Mouse (Mus musculus): Measurements from ENCODE around the gene Tex9. TPM values are rescaled to one million over a fixed set of nuclear protein-coding genes. Genes with fewer than 3 reads are reported as not detected.

The Tex9 gene
- polyA plus RNA-seq, 1 experiment from 2014 or later, result 38.6 TPM

DNA sequence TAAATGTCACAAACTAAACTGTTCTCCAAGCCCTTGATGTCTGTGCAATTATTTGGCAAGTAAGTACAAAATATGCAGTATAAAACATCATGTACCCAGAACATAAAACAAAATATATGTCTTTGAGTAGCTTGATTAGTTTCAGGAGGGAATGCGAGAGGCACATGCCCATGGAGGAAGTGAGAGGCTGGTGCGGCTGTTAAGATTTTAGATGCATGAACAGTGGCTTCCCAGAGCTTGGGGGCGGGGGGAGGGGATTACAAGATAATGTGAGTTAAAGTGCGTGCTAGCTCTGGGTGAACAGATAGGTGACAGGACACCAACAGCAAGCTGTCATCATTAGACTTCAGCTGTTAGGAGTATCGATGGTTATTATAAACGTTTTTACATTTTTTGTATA lies 40.9 kb downstream of the Tex9 start:
- Histone ChIP-seq H3K36me3 (peaks cover 24% of the 10 kb centered on the region; the same call in 1 of the 2 replicates), H3K27me3 (no peaks in the 10 kb centered on the region), H3K27ac (replicated peaks) (no peak overlapping the region), H3K9me3 (no peaks in the 10 kb centered on the region), H3K4me2 (no peak overlapping the region), H3K4me1 (replicated peaks) (no peaks in the 10 kb centered on the region), H3K4me3 (no peak overlapping the region), H3K9ac (no peak overlapping the region)
- 87% methylated on average over 6 of the region's 6 CpGs for WGBS
- ATAC-seq (ENCODE audit: low read depth), result no peak

DNA sequence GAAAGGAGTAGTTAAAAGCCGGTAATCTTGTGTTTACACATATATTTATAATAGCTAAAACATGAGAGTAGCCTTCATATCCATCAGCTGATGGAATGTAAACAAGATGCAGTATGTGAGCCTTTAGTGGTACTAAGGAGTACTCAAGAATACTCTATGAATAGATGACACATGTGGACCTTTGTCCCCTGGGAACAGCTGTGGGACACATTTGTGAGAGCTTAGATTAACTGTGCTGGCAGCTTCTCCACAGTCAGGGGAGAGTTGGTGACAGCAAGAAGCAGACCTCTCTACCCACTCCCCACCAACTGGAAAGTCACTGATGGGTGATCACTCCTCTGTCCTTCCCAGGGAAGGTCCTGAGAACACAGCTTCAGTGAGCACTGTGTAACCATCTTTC lies 41.6 kb downstream of the Tex9 start:
- H3K9me3 ChIP-seq, result no peaks in the 10 kb centered on the region
- no peaks in the 10 kb centered on the region for H3K4me1 ChIP-seq (replicated peaks)
- H3K27me3 ChIP-seq, result no peaks in the 10 kb centered on the region
- no peak overlapping the region for H3K4me2 ChIP-seq
- H3K9ac ChIP-seq, result no peak overlapping the region
- H3K27ac ChIP-seq (replicated peaks), result no peak overlapping the region
- ATAC-seq (ENCODE audit: low read depth), result no peak
- H3K4me3 ChIP-seq, result no peak overlapping the region
- 97% methylated on average over 1 of the region's 1 CpGs for WGBS
- peaks cover 24% of the 10 kb centered on the region; the same call in 1 of the 2 replicates for H3K36me3 ChIP-seq

DNA sequence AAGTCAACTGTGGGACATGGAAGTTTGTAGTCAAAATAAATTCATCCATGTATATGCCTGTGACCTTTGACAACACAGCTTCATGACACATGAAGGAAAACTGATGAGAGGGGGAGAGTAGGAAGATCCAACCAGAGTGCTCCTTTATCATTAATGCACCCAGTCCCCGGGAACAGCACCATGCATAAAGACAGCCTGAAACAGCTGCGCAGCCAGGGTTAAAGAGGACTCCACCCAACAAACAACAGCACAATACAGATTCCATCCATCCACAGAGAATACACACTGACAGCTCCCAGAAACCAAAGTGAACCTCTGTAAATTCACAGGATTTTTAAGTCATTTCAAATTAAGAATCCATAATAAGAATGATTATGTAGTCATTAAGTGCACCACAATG lies 42.2 kb downstream of the Tex9 start:
- H3K36me3 ChIP-seq, result peaks cover 24% of the 10 kb centered on the region; the same call in 1 of the 2 replicates
- H3K27ac ChIP-seq (replicated peaks), result no peak overlapping the region
- H3K4me3 ChIP-seq, result no peak overlapping the region
- ATAC-seq (ENCODE audit: low read depth), result no peak
- H3K4me1 ChIP-seq (replicated peaks), result no peaks in the 10 kb centered on the region
- H3K9me3 ChIP-seq, result no peaks in the 10 kb centered on the region
- WGBS, result 82% methylated on average over 2 of the region's 2 CpGs
- no peak overlapping the region for H3K9ac ChIP-seq
- no peak overlapping the region for H3K4me2 ChIP-seq
- H3K27me3 ChIP-seq, result no peaks in the 10 kb centered on the region

DNA sequence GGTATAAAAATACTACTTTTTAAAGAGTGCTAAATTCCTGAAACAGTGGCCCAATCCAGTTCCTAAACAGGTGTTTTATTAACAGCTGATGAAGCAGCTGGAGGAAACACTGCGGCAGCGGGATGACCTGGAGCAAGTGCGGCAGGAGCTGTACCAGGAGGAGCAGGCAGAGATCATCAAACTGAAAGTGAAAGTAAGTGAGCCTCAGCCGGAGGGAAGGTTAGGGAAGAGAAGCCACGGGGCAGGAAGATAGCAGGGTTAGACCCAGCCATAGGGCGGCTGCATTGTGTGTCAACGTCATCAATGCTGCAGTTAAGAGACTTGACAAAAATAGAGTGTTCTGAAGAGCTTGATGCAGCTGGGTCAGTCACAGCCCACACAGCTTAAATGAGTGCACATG lies 42.6 kb downstream of the Tex9 start:
- 91% methylated on average over 7 of the region's 7 CpGs for WGBS
- no peaks in the 10 kb centered on the region for H3K27me3 ChIP-seq
- H3K4me1 ChIP-seq (replicated peaks), result no peaks in the 10 kb centered on the region
- H3K9me3 ChIP-seq, result no peaks in the 10 kb centered on the region
- H3K4me2 ChIP-seq, result no peak overlapping the region
- H3K27ac ChIP-seq (replicated peaks), result no peak overlapping the region
- no peak for ATAC-seq (ENCODE audit: low read depth)
- H3K36me3 ChIP-seq, result peaks cover 24% of the 10 kb centered on the region; the same call in 1 of the 2 replicates
- 0 out of 2 replicates have a peak overlapping the region, but pooled peaks have one; percentile 31 for H3K9ac ChIP-seq
- no peak overlapping the region for H3K4me3 ChIP-seq

DNA sequence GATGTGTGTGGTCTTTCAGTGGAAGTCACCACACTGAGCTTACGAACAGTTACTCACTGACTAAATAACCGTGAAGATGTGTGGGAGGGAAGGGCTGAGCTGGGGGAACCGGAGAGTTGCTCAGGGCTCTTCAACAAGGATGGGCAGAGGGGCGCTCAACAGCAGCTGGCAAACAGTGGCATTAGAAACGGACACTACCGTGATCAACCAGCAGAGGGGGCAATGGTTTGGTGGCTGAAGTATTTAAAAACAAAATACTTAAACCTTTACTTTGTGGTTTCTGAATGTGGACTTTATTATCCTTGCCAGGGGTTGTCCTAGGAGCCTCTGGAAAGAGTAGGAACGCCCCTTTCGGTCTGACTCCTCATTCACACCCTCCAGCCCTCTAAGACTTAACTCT lies 44.0 kb downstream of the Tex9 start:
- no peaks in the 10 kb centered on the region for H3K9me3 ChIP-seq
- no peaks in the 10 kb centered on the region for H3K4me1 ChIP-seq (replicated peaks)
- H3K4me2 ChIP-seq, result no peak overlapping the region
- no peak overlapping the region for H3K9ac ChIP-seq
- no peak for ATAC-seq (ENCODE audit: low read depth)
- WGBS, result 47% methylated on average over 8 of the region's 8 CpGs
- H3K27me3 ChIP-seq, result no peaks in the 10 kb centered on the region
- no peak overlapping the region for H3K27ac ChIP-seq (replicated peaks)
- H3K4me3 ChIP-seq, result no peak overlapping the region
- peaks cover 20% of the 10 kb centered on the region; the same call in 1 of the 2 replicates for H3K36me3 ChIP-seq

DNA sequence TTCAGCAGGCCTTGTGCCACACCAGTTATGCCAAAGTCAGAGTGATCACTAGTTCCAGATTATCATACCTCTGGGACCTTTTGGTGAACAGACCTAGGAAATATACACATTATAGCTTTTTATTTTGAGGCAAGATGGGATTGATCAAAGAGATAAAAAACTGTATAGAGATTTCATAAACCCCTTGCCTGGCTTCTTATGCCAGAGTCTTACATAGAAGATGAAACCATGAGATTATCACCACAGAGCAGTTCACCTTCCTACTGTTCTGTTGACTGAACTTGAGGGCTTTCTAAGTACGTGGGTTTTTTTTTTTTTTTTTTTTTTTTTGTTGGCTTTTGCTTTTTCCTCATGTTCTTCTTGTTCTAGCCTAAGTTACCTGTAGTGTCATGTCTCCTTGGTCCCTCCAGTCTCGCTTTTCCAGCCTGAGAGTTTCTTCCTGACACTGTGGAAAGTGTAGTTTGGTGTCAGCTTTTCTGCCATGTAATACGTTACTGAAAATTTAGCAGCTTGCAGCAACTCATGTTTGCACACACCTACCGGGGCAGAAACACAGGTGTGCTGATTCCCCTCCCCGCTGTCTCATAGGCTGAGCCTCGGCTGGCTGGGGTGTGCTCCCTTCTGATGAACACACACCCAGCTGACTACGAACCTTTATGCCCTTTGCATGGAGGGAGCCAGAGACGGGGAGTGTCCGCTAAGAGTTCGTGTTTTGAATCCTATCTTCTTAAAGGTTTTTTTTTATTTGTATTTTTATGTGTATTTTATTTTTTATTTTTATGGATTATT lies 49.9 kb downstream of the Tex9 start:
- no peak overlapping the region for H3K27ac ChIP-seq (replicated peaks)
- H3K4me2 ChIP-seq, result no peak overlapping the region
- no peak overlapping the region for H3K9ac ChIP-seq
- no peaks in the 10 kb centered on the region for H3K9me3 ChIP-seq
- ATAC-seq (ENCODE audit: low read depth), result no peak
- H3K4me1 ChIP-seq (replicated peaks), result peaks cover 10% of the 10 kb centered on the region
- WGBS, result 93% methylated on average over 10 of the region's 10 CpGs
- H3K36me3 ChIP-seq, result 0 out of 2 replicates have a peak, but pooled peaks cover 6% of the 10 kb centered on the region
- H3K27me3 ChIP-seq, result no peaks in the 10 kb centered on the region
- H3K4me3 ChIP-seq, result no peak overlapping the region

DNA sequence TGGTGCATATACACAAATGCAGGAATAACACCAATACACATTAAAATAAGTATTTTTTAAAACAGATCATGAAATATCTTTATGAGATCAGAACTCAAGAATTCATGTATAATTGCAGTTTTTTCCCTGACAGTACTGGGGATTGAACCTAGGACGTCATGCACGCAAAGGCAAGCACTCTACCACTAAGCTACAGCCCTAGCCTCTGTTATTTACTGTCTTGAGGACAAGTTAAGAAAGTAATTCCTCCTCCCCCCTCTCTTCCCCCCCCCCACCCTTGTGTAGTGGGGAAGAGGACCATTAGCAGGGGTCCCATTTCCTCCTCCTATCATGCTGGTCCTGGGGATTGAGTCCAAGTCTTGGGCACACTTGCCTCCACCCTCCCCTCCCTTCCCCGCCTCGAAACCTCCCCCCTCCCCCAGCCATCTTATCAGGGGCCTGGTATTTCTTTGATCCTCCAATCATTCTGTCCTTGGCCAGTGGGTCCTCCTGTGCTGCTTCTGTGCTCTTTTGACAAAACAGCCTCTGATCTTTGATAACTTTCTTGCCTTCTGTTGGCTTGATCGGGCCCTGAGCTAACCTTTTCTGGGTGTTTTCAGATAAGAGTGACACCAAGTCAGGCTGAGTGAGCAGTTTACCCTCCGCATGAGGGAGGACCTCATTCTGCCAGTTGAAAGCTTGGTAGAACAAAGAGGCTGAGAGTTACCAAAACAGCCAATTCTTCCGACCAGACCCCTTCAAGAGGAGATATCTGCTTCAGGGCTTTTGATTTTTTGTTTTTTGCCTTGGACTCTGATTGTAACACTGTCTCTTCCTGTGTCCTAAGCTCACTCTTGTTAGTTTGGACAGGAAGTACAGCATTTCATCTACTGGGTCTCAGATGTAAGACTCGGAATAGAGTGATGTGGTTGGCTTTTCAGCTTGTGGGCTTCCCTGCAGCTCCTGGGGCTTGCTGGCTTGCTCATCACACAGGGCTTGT lies 50.8 kb downstream of the Tex9 start:
- 83% methylated on average over 8 of the region's 8 CpGs for WGBS

DNA sequence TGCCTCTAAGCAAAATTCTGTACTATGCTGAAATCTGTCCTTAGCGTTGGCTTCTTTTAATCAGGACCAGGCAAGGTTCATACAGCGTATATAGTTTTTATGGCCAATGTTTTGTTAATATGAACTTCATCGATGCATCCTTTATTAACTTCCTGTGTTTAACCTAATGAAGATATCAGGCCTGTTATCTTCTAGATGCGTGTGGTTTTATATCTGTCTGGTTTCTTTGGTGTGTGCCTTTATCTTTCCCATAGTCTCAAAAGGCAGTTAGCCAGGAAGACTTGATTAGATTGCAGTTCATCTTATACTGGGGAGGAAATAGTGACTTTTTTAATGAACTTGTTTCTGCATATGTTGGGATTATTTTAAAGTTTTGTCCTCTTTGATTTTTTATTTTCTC lies 51.7 kb downstream of the Tex9 start:
- no peak overlapping the region for H3K4me2 ChIP-seq
- no peak overlapping the region for H3K9ac ChIP-seq
- no peaks in the 10 kb centered on the region for H3K36me3 ChIP-seq
- H3K27me3 ChIP-seq, result no peaks in the 10 kb centered on the region
- no peak overlapping the region for H3K4me3 ChIP-seq
- 97% methylated on average over 4 of the region's 4 CpGs for WGBS
- H3K4me1 ChIP-seq (replicated peaks), result peaks cover 10% of the 10 kb centered on the region
- no peaks in the 10 kb centered on the region for H3K9me3 ChIP-seq
- ATAC-seq (ENCODE audit: low read depth), result no peak
- H3K27ac ChIP-seq (replicated peaks), result no peak overlapping the region

More for the DNA sequence above, 50.8 kb downstream of the Tex9 start:
- Histone ChIP-seq H3K36me3 (0 out of 2 replicates have a peak, but pooled peaks cover 2% of the 10 kb centered on the region), H3K4me3 (no peak overlapping the region), H3K27ac (replicated peaks) (no peak overlapping the region), H3K9ac (no peak overlapping the region), H3K4me1 (replicated peaks) (peaks cover 10% of the 10 kb centered on the region), H3K9me3 (no peaks in the 10 kb centered on the region), H3K4me2 (no peak overlapping the region), H3K27me3 (no peaks in the 10 kb centered on the region)
- ATAC-seq (ENCODE audit: low read depth), result no peak

DNA sequence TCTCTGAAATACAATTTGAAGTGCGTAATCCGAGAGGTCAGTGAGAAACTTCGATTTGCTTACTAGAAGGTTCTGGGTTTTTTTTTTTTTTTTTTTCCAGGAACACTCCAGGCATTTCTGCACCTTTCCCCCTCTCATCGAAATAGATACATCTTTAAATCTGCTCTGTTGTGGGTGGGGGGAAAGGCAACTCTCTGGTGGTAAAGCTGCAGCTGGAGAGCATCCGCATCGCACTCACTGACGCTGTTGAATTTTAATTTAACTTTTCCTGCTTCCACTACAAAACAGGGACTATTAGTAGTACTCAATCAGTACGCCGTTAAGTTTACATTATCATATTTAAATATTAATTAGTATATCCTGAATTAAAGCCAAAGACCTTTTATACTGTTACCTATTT lies 53.3 kb downstream of the Tex9 start:
- no peak for ATAC-seq (ENCODE audit: low read depth)
- H3K4me3 ChIP-seq, result peak overlapping the region; percentile 55
- peaks cover 10% of the 10 kb centered on the region for H3K4me1 ChIP-seq (replicated peaks)
- H3K27me3 ChIP-seq, result no peaks in the 10 kb centered on the region
- H3K9ac ChIP-seq, result peak overlapping the region; percentile 65
- no peaks in the 10 kb centered on the region for H3K9me3 ChIP-seq
- 3% methylated on average over 9 of the region's 9 CpGs for WGBS
- peak overlapping the region; percentile 84 for H3K4me2 ChIP-seq
- no peaks in the 10 kb centered on the region for H3K36me3 ChIP-seq
- no peak overlapping the region for H3K27ac ChIP-seq (replicated peaks)

DNA sequence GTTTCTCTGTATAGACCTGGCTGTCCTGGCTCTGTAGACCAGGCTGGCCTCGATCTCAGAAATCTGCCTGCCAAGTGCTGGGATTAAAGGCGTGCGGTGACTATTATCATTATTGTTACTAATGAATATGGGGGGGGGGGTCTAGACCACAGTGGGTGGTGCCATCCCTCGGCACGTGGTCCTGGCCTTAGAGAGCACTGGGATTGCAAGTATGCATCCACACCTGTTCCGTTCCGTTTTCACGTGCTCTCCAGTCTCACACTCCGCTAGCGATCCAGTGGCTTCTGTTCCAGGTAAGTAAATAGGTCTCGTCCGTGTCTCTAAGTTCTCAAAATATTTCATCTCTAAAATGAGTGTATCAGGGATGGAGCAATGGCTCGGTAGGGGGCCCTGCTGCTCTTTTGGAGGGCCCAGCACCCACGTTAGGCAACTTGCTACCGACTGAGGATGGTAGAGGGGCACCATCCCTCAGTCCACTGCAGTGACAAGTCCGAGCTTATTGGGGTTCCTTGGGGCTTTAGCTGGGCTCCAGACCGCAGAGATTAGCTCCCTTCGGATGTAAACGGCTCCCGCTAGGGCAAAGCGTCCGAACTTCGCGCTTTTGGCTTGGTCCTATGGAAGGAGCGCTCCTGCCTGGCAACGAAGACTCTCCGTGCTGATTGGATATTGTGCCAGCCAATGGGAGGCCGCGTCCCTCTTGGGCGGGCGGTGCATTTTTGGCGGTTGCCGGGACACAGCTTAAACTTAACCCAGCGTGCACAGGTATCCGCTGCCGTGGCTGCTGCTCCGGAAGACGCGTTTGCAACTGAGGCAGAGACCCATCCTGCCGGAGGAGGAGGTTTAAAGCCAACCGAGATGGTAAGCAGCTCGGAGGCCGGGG lies 54.0 kb downstream of the Tex9 start, which contains the start of gene Mns1:
Gene Mns1 (plus strand): TSS at position 190 of the 880 bp plus-strand sequence.
- Histone ChIP-seq H3K27ac (replicated peaks) (no peak within 1 kb of the TSS), H3K9me3 (no peaks in the 10 kb centered on the region), H3K4me3 (peak within 1 kb of the TSS; percentile 55), H3K36me3 (no peaks in the 10 kb centered on the region), H3K9ac (peak within 1 kb of the TSS; percentile 65), H3K27me3 (no peaks in the 10 kb centered on the region), H3K4me2 (peak within 1 kb of the TSS; percentile 84), H3K4me1 (replicated peaks) (peaks cover 10% of the 10 kb centered on the region)
- WGBS, result 2% methylated on average over 43 of the region's 43 CpGs
- ATAC-seq (ENCODE audit: low read depth), result peak; percentile 99

DNA sequence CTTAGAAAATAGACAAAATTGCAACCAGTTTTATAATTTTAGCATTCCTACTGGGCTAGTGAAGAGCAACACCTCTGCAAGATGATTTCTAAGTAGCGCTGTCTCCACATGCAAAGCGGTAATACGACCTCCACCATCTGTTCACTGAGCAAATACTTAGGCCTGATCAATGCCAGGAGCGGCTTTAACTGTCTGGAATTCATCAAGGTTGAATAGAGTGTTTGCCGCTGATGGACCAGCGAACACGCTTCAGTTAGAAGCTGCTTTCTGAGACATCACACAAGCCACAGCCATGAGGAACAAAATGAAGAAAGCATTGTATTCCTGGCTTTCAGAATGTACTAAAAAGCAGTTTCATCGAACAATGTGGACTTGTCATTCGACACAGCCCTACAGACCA lies 57.1 kb downstream of the Tex9 start:
- H3K4me1 ChIP-seq (replicated peaks), result peaks cover 10% of the 10 kb centered on the region
- H3K9ac ChIP-seq, result no peak overlapping the region
- 0 out of 2 replicates have a peak overlapping the region, but pooled peaks have one; percentile 9 for H3K4me2 ChIP-seq
- no peak overlapping the region for H3K4me3 ChIP-seq
- H3K9me3 ChIP-seq, result no peaks in the 10 kb centered on the region
- no peaks in the 10 kb centered on the region for H3K36me3 ChIP-seq
- no peaks in the 10 kb centered on the region for H3K27me3 ChIP-seq
- no peak overlapping the region for H3K27ac ChIP-seq (replicated peaks)
- no peak for ATAC-seq (ENCODE audit: low read depth)
- 45% methylated on average over 9 of the region's 9 CpGs for WGBS
